ENCODE assay signal across 16 mouse cellular contexts in genomic region chr9:64053786-64054185, GRCm38 (mm10). TPM values are rescaled to one million over a fixed set of nuclear protein-coding genes. Genes with fewer than 3 reads are reported as not detected.
"Had no signal": no experiment of that assay in that cellular context is flagged by ENCODE, and none has a peak within 500 bp of the region (broad histone marks: within the 10 kb centered on the region; RNA-seq: fewer than 3 reads in every experiment).

No protein-coding gene starts in this region.

- H3K9ac ChIP-seq: limb, embryonic 15.5 days; lung, embryonic 15.5 days; midbrain, embryonic 12.5 days; neural tube, embryonic 13.5 days; stomach, embryonic 15.5 days had no signal

- H3K4me2 ChIP-seq: limb, embryonic 15.5 days; lung, embryonic 15.5 days; midbrain, embryonic 12.5 days; neural tube, embryonic 13.5 days; stomach, embryonic 15.5 days had no signal

- H3K27me3 ChIP-seq: limb, embryonic 15.5 days; lung, embryonic 15.5 days; stomach, embryonic 15.5 days had no signal

- H3K27ac ChIP-seq: kidney, postnatal 0 days; limb, embryonic 15.5 days; lung, embryonic 15.5 days; macrophage; midbrain, embryonic 12.5 days; neural tube, embryonic 13.5 days; stomach, embryonic 15.5 days had no signal

- H3K9me3 ChIP-seq: limb, embryonic 15.5 days; lung, embryonic 15.5 days; midbrain, embryonic 12.5 days; neural tube, embryonic 13.5 days; stomach, embryonic 15.5 days had no signal

- ATAC-seq: inflammation-experienced regulatory T-cells, adult 6 months; midbrain, embryonic 16.5 days had no signal

- H3K4me3 ChIP-seq: limb, embryonic 15.5 days; lung, embryonic 15.5 days; midbrain, embryonic 12.5 days; neural tube, embryonic 13.5 days; stomach, embryonic 15.5 days had no signal

- H3K36me3 ChIP-seq: limb, embryonic 15.5 days; lung, embryonic 15.5 days; midbrain, embryonic 12.5 days; neural tube, embryonic 13.5 days; stomach, embryonic 15.5 days had no signal

- DNase-seq: kidney, adult 18-20 months; lung, postnatal 14 days; retina, postnatal 1 day; right cerebral cortex, postnatal 4 days; spleen, adult 18-20 months; thymus, adult 2 months; thymus, postnatal 25 days had no signal

RNA-seq across cellular contexts. Expression of gene Smad6, which starts 31.9 kb away (rescaled TPM):
- polyA plus RNA-seq: inflammation-experienced regulatory T-cells, adult 6 months had no signal
